Mouse (Mus musculus) hindbrain, embryonic 15.5 days (tissue): ENCODE results near the gene Cdan1. TPM values are rescaled to one million over a fixed set of nuclear protein-coding genes. Genes with fewer than 3 reads are reported as not detected.

Experiments
- ATAC-seq: fragments of 200-750 bp; cut with Nextera tagmentation; 2 replicates; pipeline ENCODE4 v1.8.0; 2017; ENCODE audit warnings: low read depth, moderate number of reproducible peaks, moderate TSS enrichment; ENCODE audit not compliant: low FRiP score
- H3K27ac ChIP-seq: fragments of 300-500 bp; sonication (generic); replicated peaks from 2 replicates; pipeline ENCODE4 v1.5.1; 2015; ENCODE audit warnings: mild to moderate bottlenecking, inconsistent platforms
- H3K27me3 ChIP-seq: fragments of 300-500 bp; sonication (generic); 2 replicates; pipeline ENCODE4 v1.6.1; 2015; ENCODE audit warnings: control low read depth, inconsistent platforms
- H3K36me3 ChIP-seq: fragments of 300-500 bp; sonication (generic); 2 replicates; pipeline ENCODE4 v1.6.1; 2015; ENCODE audit warnings: control low read depth, inconsistent platforms
- H3K4me1 ChIP-seq: fragments of 300-500 bp; sonication (generic); replicated peaks from 2 replicates; pipeline ENCODE4 v1.6.1; 2015; ENCODE audit warnings: control low read depth, inconsistent platforms
- H3K4me2 ChIP-seq: fragments of 300-500 bp; sonication (generic); 2 replicates; pipeline ENCODE4 v1.6.1; 2015; ENCODE audit warnings: moderate library complexity, mild to moderate bottlenecking, inconsistent platforms
- H3K4me3 ChIP-seq: fragments of 300-500 bp; sonication (generic); 2 replicates; pipeline ENCODE4 v1.5.1; 2015; ENCODE audit warnings: mild to moderate bottlenecking, inconsistent platforms
- H3K9ac ChIP-seq: fragments of 300-500 bp; sonication (generic); 2 replicates; pipeline ENCODE4 v1.6.1; 2015; ENCODE audit warnings: inconsistent platforms
- H3K9me3 ChIP-seq: fragments of 300-500 bp; sonication (generic); 2 replicates; pipeline ENCODE4 v1.6.1; 2016; ENCODE audit warnings: control low read depth, inconsistent platforms
- WGBS: fragments of 180-500 bp; shearing (Covaris S2); methylation state at CpG from one replicate; pipeline ENCODE4 v1.1.7; 2015; 5-methylcytosine and 5-hydroxymethylcytosine counted together
- polyA plus RNA-seq: library from polyadenylated mRNA; unstranded; fragments of >200 nt; fragmentation: Nextera tagmentation; extraction: Ambion mirVana; gene quantifications from 2 replicates; pipeline ENCODE4 v1.2.1, GENCODE M21; 2015

Cdan1 gene
- polyA plus RNA-seq, 1 experiment from 2014 or later, result 5.7 TPM

GRCm38 (mm10) chr2:120731167-120731862 lies 118.6 kb downstream of the Cdan1 start:
- Histone ChIP-seq H3K27ac (peak overlapping the region; percentile 93), H3K9ac (peak overlapping the region; percentile 81), H3K36me3 (peaks cover 18% of the 10 kb centered on the region), H3K27me3 (no peaks in the 10 kb centered on the region), H3K4me3 (peak overlapping the region; percentile 92), H3K4me1 (peaks cover 38% of the 10 kb centered on the region), H3K9me3 (no peaks in the 10 kb centered on the region), H3K4me2 (peak overlapping the region; percentile 95)
- WGBS, result under 1% methylated on average over 61 of the region's 61 CpGs
- ATAC-seq, result peak; percentile 99

- peak overlapping the region; percentile 92 for H3K4me3 ChIP-seq
- peak overlapping the region; percentile 81 for H3K9ac ChIP-seq
- H3K27me3 ChIP-seq, result no peaks in the 10 kb centered on the region
- peak; percentile 25 for ATAC-seq
- H3K4me1 ChIP-seq, result peaks cover 38% of the 10 kb centered on the region
- under 1% methylated on average over 50 of the region's 50 CpGs for WGBS
- H3K27ac ChIP-seq, result peak overlapping the region; percentile 93
- peaks cover 22% of the 10 kb centered on the region for H3K36me3 ChIP-seq
- H3K4me2 ChIP-seq, result peak overlapping the region; percentile 95
- no peaks in the 10 kb centered on the region for H3K9me3 ChIP-seq
These were observed 119.2 kb downstream of the Cdan1 start for GRCm38 (mm10) chr2:120730639-120731166.

GRCm38 (mm10) chr2:120729775-120730585 lies 119.9 kb downstream of the Cdan1 start:
- Histone ChIP-seq H3K27me3 (no peaks in the 10 kb centered on the region), H3K4me3 (peak overlapping the region; percentile 92), H3K27ac (peak overlapping the region; percentile 93; the same call in 1 of the 2 replicates), H3K4me1 (peaks cover 38% of the 10 kb centered on the region), H3K4me2 (peak overlapping the region; percentile 95), H3K9me3 (no peaks in the 10 kb centered on the region), H3K9ac (peak overlapping the region; percentile 81), H3K36me3 (peaks cover 29% of the 10 kb centered on the region)
- no peak for ATAC-seq
- WGBS, result 8% methylated on average over 23 of the region's 23 CpGs

GRCm38 (mm10) chr2:120724176-120724575 lies 125.8 kb downstream of the Cdan1 start:
- no peak overlapping the region for H3K9ac ChIP-seq
- H3K36me3 ChIP-seq, result peaks cover 80% of the 10 kb centered on the region
- H3K4me1 ChIP-seq, result peaks cover 14% of the 10 kb centered on the region
- no peak overlapping the region for H3K4me2 ChIP-seq
- 89% methylated on average over 6 of the region's 6 CpGs for WGBS
- ATAC-seq, result no peak
- H3K4me3 ChIP-seq, result no peak overlapping the region
- H3K27ac ChIP-seq, result no peak overlapping the region
- H3K9me3 ChIP-seq, result no peaks in the 10 kb centered on the region
- H3K27me3 ChIP-seq, result no peaks in the 10 kb centered on the region

GRCm38 (mm10) chr2:120723621-120724020 lies 126.3 kb downstream of the Cdan1 start:
- Histone ChIP-seq H3K9me3 (no peaks in the 10 kb centered on the region), H3K4me1 (peaks cover 9% of the 10 kb centered on the region), H3K27me3 (no peaks in the 10 kb centered on the region), H3K4me3 (no peak overlapping the region), H3K9ac (no peak overlapping the region), H3K27ac (no peak overlapping the region), H3K36me3 (peaks cover 86% of the 10 kb centered on the region), H3K4me2 (no peak overlapping the region)
- WGBS, result 82% methylated on average over 4 of the region's 4 CpGs
- ATAC-seq, result no peak

- Histone ChIP-seq H3K4me3 (no peak overlapping the region), H3K27ac (no peak overlapping the region), H3K27me3 (no peaks in the 10 kb centered on the region), H3K9me3 (no peaks in the 10 kb centered on the region), H3K9ac (no peak overlapping the region), H3K4me1 (no peaks in the 10 kb centered on the region), H3K4me2 (no peak overlapping the region), H3K36me3 (peaks cover 90% of the 10 kb centered on the region)
- ATAC-seq, result no peak
- WGBS, result 75% methylated on average over 8 of the region's 8 CpGs
These were observed 127.4 kb downstream of the Cdan1 start for GRCm38 (mm10) chr2:120722491-120722890.

GRCm38 (mm10) chr2:120721911-120722310 lies 128.0 kb downstream of the Cdan1 start:
- Histone ChIP-seq H3K4me3 (no peak overlapping the region), H3K36me3 (peaks cover 89% of the 10 kb centered on the region), H3K9ac (no peak overlapping the region), H3K4me2 (no peak overlapping the region), H3K9me3 (no peaks in the 10 kb centered on the region), H3K27me3 (no peaks in the 10 kb centered on the region), H3K27ac (no peak overlapping the region), H3K4me1 (no peaks in the 10 kb centered on the region)
- ATAC-seq, result no peak
- 95% methylated on average over 2 of the region's 2 CpGs for WGBS

GRCm38 (mm10) chr2:120720821-120721220 lies 129.1 kb downstream of the Cdan1 start:
- no peak overlapping the region for H3K27ac ChIP-seq
- H3K36me3 ChIP-seq, result peaks cover 89% of the 10 kb centered on the region
- H3K4me3 ChIP-seq, result no peak overlapping the region
- H3K4me2 ChIP-seq, result no peak overlapping the region
- H3K4me1 ChIP-seq, result no peaks in the 10 kb centered on the region
- no peaks in the 10 kb centered on the region for H3K27me3 ChIP-seq
- 92% methylated on average over 6 of the region's 6 CpGs for WGBS
- H3K9me3 ChIP-seq, result no peaks in the 10 kb centered on the region
- no peak for ATAC-seq
- H3K9ac ChIP-seq, result no peak overlapping the region

- WGBS, result 97% methylated on average over 8 of the region's 8 CpGs
- H3K27ac ChIP-seq, result no peak overlapping the region
- no peaks in the 10 kb centered on the region for H3K4me1 ChIP-seq
- no peaks in the 10 kb centered on the region for H3K9me3 ChIP-seq
- H3K4me2 ChIP-seq, result no peak overlapping the region
- no peak overlapping the region for H3K9ac ChIP-seq
- peaks cover 84% of the 10 kb centered on the region for H3K36me3 ChIP-seq
- H3K4me3 ChIP-seq, result no peak overlapping the region
- H3K27me3 ChIP-seq, result no peaks in the 10 kb centered on the region
- ATAC-seq, result no peak
These were observed 131.4 kb downstream of the Cdan1 start for GRCm38 (mm10) chr2:120718496-120718895.

GRCm38 (mm10) chr2:120713441-120713840 lies 136.5 kb downstream of the Cdan1 start:
- H3K4me2 ChIP-seq, result no peak overlapping the region
- 94% methylated on average over 3 of the region's 3 CpGs for WGBS
- no peaks in the 10 kb centered on the region for H3K9me3 ChIP-seq
- ATAC-seq, result no peak
- no peak overlapping the region for H3K27ac ChIP-seq
- no peaks in the 10 kb centered on the region for H3K4me1 ChIP-seq
- H3K4me3 ChIP-seq, result no peak overlapping the region
- no peak overlapping the region for H3K9ac ChIP-seq
- H3K36me3 ChIP-seq, result peaks cover 53% of the 10 kb centered on the region
- no peaks in the 10 kb centered on the region for H3K27me3 ChIP-seq

GRCm38 (mm10) chr2:120710948-120711347 lies 139.0 kb downstream of the Cdan1 start:
- Histone ChIP-seq H3K4me3 (no peak overlapping the region), H3K9ac (no peak overlapping the region), H3K9me3 (no peaks in the 10 kb centered on the region), H3K27me3 (no peaks in the 10 kb centered on the region), H3K36me3 (peaks cover 31% of the 10 kb centered on the region), H3K27ac (no peak overlapping the region), H3K4me2 (no peak overlapping the region), H3K4me1 (no peaks in the 10 kb centered on the region)
- 100% methylated on average over 3 of the region's 3 CpGs for WGBS
- no peak for ATAC-seq

GRCm38 (mm10) chr2:120710154-120710553 lies 139.8 kb downstream of the Cdan1 start:
- Histone ChIP-seq H3K4me1 (no peaks in the 10 kb centered on the region), H3K4me2 (no peak overlapping the region), H3K36me3 (peaks cover 28% of the 10 kb centered on the region), H3K4me3 (no peak overlapping the region), H3K9me3 (no peaks in the 10 kb centered on the region), H3K9ac (no peak overlapping the region), H3K27ac (no peak overlapping the region), H3K27me3 (no peaks in the 10 kb centered on the region)
- WGBS, result 96% methylated on average over 3 of the region's 3 CpGs
- ATAC-seq, result no peak
